Mouse (Mus musculus) heart, postnatal 0 days (tissue): Measurements from ENCODE around the gene Tlk2. TPM values are rescaled to one million over a fixed set of nuclear protein-coding genes. Genes with fewer than 3 reads are reported as not detected.

Source experiments
- ATAC-seq: fragments of 200-750 bp; cut with Nextera tagmentation; 2 replicates; pipeline ENCODE4 v1.8.0; 2017; ENCODE audit warnings: low read depth, moderate number of reproducible peaks, moderate library complexity; ENCODE audit not compliant: insufficient read depth
- DNase-seq: peaks from one replicate; pipeline ENCODE4 v3.0.0-alpha.2; 2016; ENCODE audit warnings: low spot score
- H3K27ac ChIP-seq: fragments of 300-500 bp; sonication (generic); 2 replicates; pipeline ENCODE4 v1.5.1; 2014; ENCODE audit warnings: low read depth, mild to moderate bottlenecking
- H3K27me3 ChIP-seq: fragments of 300-500 bp; sonication (generic); 2 replicates; pipeline ENCODE4 v1.6.1; 2014; ENCODE audit warnings: low read length, mixed read lengths; ENCODE audit not compliant: control insufficient read depth, insufficient read depth
- H3K36me3 ChIP-seq: fragments of 300-500 bp; sonication (generic); replicated peaks from 2 replicates; pipeline ENCODE4 v1.6.1; 2014; ENCODE audit warnings: low read length, mixed read lengths; ENCODE audit not compliant: control insufficient read depth, insufficient read depth
- H3K4me1 ChIP-seq: fragments of 300-500 bp; sonication (generic); 2 replicates; pipeline ENCODE4 v1.6.1; 2014; ENCODE audit warnings: antibody characterized with exemption; ENCODE audit not compliant: control insufficient read depth, insufficient read depth
- H3K4me2 ChIP-seq: fragments of 300-500 bp; sonication (generic); 2 replicates; pipeline ENCODE4 v1.6.1; 2014; ENCODE audit warnings: low read depth, mild to moderate bottlenecking, low read length, moderate library complexity
- H3K4me3 ChIP-seq: fragments of 300-500 bp; sonication (generic); 2 replicates; pipeline ENCODE4 v1.5.1; 2014; ENCODE audit warnings: low read depth, low read length
- H3K9ac ChIP-seq: fragments of 300-500 bp; sonication (generic); replicated peaks from 2 replicates; pipeline ENCODE4 v1.6.1; 2014; ENCODE audit warnings: low read depth, low read length, mixed read lengths
- H3K9me3 ChIP-seq: fragments of 300-500 bp; sonication (generic); replicated peaks from 2 replicates; pipeline ENCODE4 v1.6.1; 2016; ENCODE audit warnings: low read length; ENCODE audit not compliant: control insufficient read depth
- CTCF ChIP-seq: IDR thresholded peaks from 2 replicates; pipeline ENCODE4 v1.5.1; 2016; ENCODE audit warnings: antibody characterized with exemption, control low read depth, low read depth
- EP300 ChIP-seq: IDR thresholded peaks from 2 replicates; pipeline ENCODE4 v1.6.1; 2016; ENCODE audit warnings: antibody characterized with exemption, low read depth
- whole genome bisulfite sequencing: fragments of 180-500 bp; shearing (Covaris S2); extraction: QIAGEN DNeasy Blood & Tissue Kit; methylation state at CpG from one replicate; pipeline ENCODE4 v1.1.7; 2014; 5-methylcytosine and 5-hydroxymethylcytosine counted together
- polyA plus RNA-seq: library from polyadenylated mRNA; unstranded; fragments of >200 nt; fragmentation: Nextera tagmentation; extraction: Ambion mirVana; gene quantifications from 2 replicates; pipeline ENCODE4 v1.2.1, GENCODE M21; 2015
- total RNA-seq: library from RNA; depleted of rRNA; stranded (reverse); fragments of >200 nt; gene quantifications from 2 replicates; pipeline ENCODE4 v1.2.3, GENCODE M21; 2014; ENCODE audit warnings: low replicate concordance

Gene Tlk2
- total and polyA plus RNA-seq, 2 experiments from 2014 or later, result 10.7 to 22.5 TPM

DNA sequence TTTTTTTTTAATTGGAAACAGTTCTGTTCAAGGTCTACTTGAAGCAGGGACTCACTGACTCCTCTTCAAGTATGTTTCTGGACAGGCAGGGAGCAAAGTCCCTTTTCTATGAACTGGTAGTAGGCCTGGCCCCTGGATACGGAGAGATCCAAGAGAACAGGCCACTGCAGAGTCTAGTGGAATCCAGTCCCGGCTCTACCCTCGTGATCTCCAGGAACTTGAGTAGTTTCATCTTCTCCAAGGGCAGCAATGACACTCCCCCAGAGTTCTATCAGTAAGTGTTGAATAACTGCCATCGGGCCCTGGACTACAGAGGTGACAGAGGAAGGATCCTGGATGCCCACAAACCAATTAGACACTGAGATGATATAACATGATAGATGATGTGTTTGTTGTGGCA, 22.7 kb upstream of the Tlk2 start:
- H3K9me3 ChIP-seq, result no peaks in the 10 kb centered on the region
- no peak for DNase-seq
- no peaks in the 10 kb centered on the region for H3K36me3 ChIP-seq
- no peak overlapping the region for H3K9ac ChIP-seq
- peaks cover 6% of the 10 kb centered on the region; the same call in 1 of the 2 replicates for H3K4me1 ChIP-seq
- WGBS, result 33% methylated on average over 4 of the region's 4 CpGs
- H3K27me3 ChIP-seq, result no peaks in the 10 kb centered on the region
- no peak overlapping the region for H3K27ac ChIP-seq
- H3K4me3 ChIP-seq, result no peak overlapping the region
- TF ChIP-seq CTCF (no peak), EP300 (no peak)
- ATAC-seq, result no peak
- H3K4me2 ChIP-seq, result no peak overlapping the region

DNA sequence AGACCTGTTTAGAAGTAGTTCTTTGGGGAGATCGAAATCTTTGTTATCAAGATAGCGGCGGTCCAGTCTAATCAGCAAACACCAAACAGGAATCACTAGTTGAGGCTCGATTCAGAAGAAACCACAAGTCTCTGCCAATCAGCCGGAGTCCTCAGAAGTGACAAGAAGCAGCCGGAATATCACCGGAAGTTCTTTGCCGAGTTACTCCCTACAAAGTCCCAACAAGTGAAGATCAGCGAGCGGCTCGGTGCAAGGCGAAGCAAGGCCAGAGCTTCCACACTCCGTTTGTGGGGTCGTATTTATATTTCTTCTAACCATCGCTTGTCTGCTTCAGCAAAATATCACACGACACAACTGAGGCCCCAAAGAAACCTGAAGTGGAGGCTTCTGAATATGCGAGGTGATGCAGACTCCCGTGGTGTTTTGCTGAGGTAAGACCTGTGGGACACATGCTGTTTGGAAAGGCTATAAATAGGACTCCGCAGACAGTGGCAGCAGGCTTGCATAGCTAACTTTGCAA, 21.8 kb upstream of the Tlk2 start:
- H3K4me3 ChIP-seq, result no peak overlapping the region
- H3K9ac ChIP-seq, result no peak overlapping the region
- H3K36me3 ChIP-seq, result no peaks in the 10 kb centered on the region
- DNase-seq (peak; percentile 66), ATAC-seq (peak; percentile 52; the same call in 1 of the 2 replicates)
- H3K27ac ChIP-seq, result peak overlapping the region; percentile 65
- no peak for TF ChIP-seq EP300
- no peak for TF ChIP-seq CTCF
- H3K9me3 ChIP-seq, result no peaks in the 10 kb centered on the region
- H3K4me1 ChIP-seq, result peaks cover 6% of the 10 kb centered on the region; the same call in 1 of the 2 replicates
- H3K27me3 ChIP-seq, result no peaks in the 10 kb centered on the region
- peak overlapping the region; percentile 39 for H3K4me2 ChIP-seq
- WGBS, result 49% methylated on average over 19 of the region's 19 CpGs

DNA sequence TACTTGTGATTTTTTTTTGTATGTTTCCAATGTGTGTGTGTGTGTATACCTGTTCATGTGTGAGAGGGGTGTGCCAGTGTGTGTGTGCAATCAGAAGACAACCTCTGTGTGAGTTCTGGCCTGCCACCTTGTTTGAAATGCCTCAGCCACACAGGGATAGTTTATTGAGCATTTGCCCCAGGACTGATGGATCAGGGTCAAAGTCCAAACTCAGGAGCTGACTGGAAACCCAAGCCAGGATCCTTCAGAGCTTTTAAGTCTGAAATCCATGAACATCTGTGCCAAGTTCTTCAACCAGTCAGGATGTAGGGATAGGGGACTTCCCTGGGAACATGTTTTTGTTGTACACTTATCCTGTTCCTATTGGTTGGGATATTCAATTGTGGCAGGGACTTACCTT, 20.6 kb upstream of the Tlk2 start:
- no peak for ATAC-seq
- no peak for DNase-seq
- Histone ChIP-seq H3K4me2 (no peak overlapping the region), H3K4me1 (peaks cover 6% of the 10 kb centered on the region; the same call in 1 of the 2 replicates), H3K27me3 (no peaks in the 10 kb centered on the region), H3K9ac (no peak overlapping the region), H3K36me3 (no peaks in the 10 kb centered on the region), H3K27ac (no peak overlapping the region), H3K4me3 (no peak overlapping the region), H3K9me3 (peaks cover 7% of the 10 kb centered on the region; the same call in 1 of the 2 replicates)
- no peak for TF ChIP-seq EP300
- TF ChIP-seq CTCF, result no peak

DNA sequence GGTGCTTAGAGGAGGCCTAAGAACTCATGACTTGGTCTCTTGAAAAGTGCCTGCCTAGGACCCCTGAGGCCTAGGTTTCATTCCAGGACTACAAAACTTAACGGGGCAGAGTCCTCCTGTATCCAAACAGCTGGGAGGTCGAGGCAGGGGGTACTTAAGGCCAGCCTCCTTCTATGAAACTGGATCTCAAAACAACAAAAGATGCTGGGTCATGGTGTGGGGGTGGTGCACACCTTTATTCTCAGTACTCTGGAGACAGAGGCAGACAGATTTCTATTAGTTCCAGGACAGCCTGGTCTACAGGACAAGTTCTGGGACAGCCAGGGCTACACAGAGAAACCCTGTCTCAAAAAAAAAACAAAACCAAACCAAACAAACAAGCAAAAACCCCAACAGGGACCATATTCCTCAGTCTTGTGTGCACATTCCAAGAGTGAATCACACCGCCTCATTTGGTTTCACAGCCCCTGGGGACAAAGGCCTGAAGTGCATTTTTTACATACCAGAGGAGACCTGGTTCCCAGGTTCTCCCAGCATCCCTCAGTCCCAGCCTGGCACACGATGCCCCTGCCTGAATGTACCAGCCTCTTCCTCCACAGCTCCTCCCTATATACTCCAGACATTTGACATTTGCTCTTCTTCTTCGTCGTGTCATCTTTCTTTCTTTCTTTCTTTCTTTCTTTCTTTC, 18.8 kb upstream of the Tlk2 start:
- Histone ChIP-seq H3K4me3 (no peak overlapping the region), H3K27ac (no peak overlapping the region), H3K36me3 (no peaks in the 10 kb centered on the region), H3K9ac (no peak overlapping the region), H3K4me1 (no peaks in the 10 kb centered on the region; the same call in 1 of the 2 replicates), H3K4me2 (no peak overlapping the region), H3K9me3 (peaks cover 12% of the 10 kb centered on the region; the same call in 1 of the 2 replicates), H3K27me3 (no peaks in the 10 kb centered on the region)
- WGBS, result 59% methylated on average over 6 of the region's 6 CpGs
- TF ChIP-seq EP300, result no peak
- TF ChIP-seq CTCF, result no peak
- ATAC-seq (no peak), DNase-seq (no peak)

DNA sequence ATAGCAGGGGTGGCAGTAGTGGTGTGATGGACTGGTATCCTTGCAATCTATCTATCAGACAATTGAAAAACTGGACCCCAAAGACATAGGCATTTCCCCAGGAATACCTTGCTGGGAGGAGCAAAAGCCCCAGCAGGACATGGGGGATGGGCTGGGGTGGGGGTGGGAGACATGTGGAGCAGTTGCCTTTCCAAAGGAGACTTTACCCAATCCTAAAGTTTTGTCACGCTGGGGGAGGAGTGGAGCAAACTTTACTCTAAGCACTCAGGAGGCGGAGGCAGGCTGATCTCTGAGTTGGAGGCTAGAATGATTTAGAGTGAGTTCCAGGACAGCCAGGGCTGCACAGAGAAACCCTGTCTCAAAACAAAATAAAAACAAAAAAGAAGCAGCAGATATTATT, 17.2 kb upstream of the Tlk2 start:
- H3K27ac ChIP-seq, result no peak overlapping the region
- H3K4me2 ChIP-seq, result no peak overlapping the region
- DNase-seq (no peak), ATAC-seq (no peak)
- TF ChIP-seq CTCF, result no peak
- TF ChIP-seq EP300, result no peak
- H3K4me3 ChIP-seq, result no peak overlapping the region
- 92% methylated on average over 2 of the region's 2 CpGs for WGBS
- H3K9ac ChIP-seq, result no peak overlapping the region
- no peaks in the 10 kb centered on the region for H3K27me3 ChIP-seq
- no peaks in the 10 kb centered on the region; the same call in 1 of the 2 replicates for H3K4me1 ChIP-seq
- no peaks in the 10 kb centered on the region for H3K36me3 ChIP-seq
- H3K9me3 ChIP-seq, result peaks cover 20% of the 10 kb centered on the region; the same call in 1 of the 2 replicates
